Mouse (Mus musculus) heart, adult 2 months (tissue): ENCODE measurements around the gene D10Jhu81e. TPM values are rescaled to one million over a fixed set of nuclear protein-coding genes. Genes with fewer than 3 reads are reported as not detected.

Experiments
- DNase-seq, 2 experiments: peaks; one replicate each; pipeline ENCODE4 v3.0.0; 2021
- H3K27ac ChIP-seq: fragments of 200-600 bp; 2 replicates; pipeline ENCODE4 v1.8.1; 2022
- H3K27me3 ChIP-seq: fragments of 200-500 bp; 2 replicates; pipeline ENCODE4 v1.6.1; 2012; ENCODE audit warnings: mild to moderate bottlenecking, low read length, inconsistent platforms, mixed read lengths; ENCODE audit not compliant: control insufficient read depth, insufficient read depth
- H3K36me3 ChIP-seq: fragments of 200-500 bp; 2 replicates; pipeline ENCODE4 v1.6.1; 2012; ENCODE audit warnings: low read length, inconsistent platforms; ENCODE audit not compliant: control insufficient read depth, insufficient read depth
- H3K4me1 ChIP-seq: fragments of 200-500 bp; 2 replicates; pipeline ENCODE4 v1.6.1; 2011; ENCODE audit warnings: low read length; ENCODE audit not compliant: control insufficient read depth, insufficient read depth
- H3K4me3 ChIP-seq: fragments of 200-600 bp; 2 replicates; pipeline ENCODE4 v1.8.1; 2022
- H3K79me2 ChIP-seq: fragments of 200-500 bp; replicated peaks from 2 replicates; pipeline ENCODE4 v1.6.1; 2012; ENCODE audit warnings: mild to moderate bottlenecking, inconsistent platforms, low read length, moderate library complexity, mixed read lengths; ENCODE audit not compliant: control insufficient read depth, insufficient read depth
- H3K9ac ChIP-seq: fragments of 200-500 bp; 2 replicates; pipeline ENCODE4 v1.6.1; 2012; ENCODE audit warnings: low read depth, mild to moderate bottlenecking, control low read depth, inconsistent platforms, low read length, mixed read lengths
- CTCF ChIP-seq: fragments of 200-600 bp; IDR thresholded peaks from 2 replicates; pipeline ENCODE4 v1.8.1; 2022; ENCODE audit warnings: antibody characterized with exemption, mild to moderate bottlenecking, moderate library complexity
- EP300 ChIP-seq: fragments of 200-500 bp; IDR thresholded peaks from 2 replicates; pipeline ENCODE4 v1.6.1; 2011; ENCODE audit warnings: low read depth, low read length, control low read depth; ENCODE audit not compliant: insufficient read depth
- POLR2A ChIP-seq: fragments of 200-500 bp; IDR thresholded peaks from 2 replicates; pipeline ENCODE4 v1.6.1; 2011; ENCODE audit warnings: mild to moderate bottlenecking, low read depth, low read length, control low read depth; ENCODE audit not compliant: insufficient read depth
- WGBS: fragments of 180-500 bp; shearing (Covaris S2); methylation state at CpG from one replicate; pipeline ENCODE4 v1.1.7; 2018; 5-methylcytosine and 5-hydroxymethylcytosine counted together
- intact Hi-C: fragments of 180-260 bp; cut with DNase I; formaldehyde crosslinking; loops from one replicate; pipeline ENCODE4 v1.15.1; 2025
- polyA plus RNA-seq: library from polyadenylated mRNA; depleted of rRNA; stranded (reverse); fragments of >200 nt; gene quantifications from 2 replicates; pipeline ENCODE4 v1.2.3, GENCODE M21; 2012
- total RNA-seq, 2 experiments: library from RNA; stranded (reverse); gene quantifications; 2 replicates each; pipeline ENCODE4 v1.2.3; 2021

Gene D10Jhu81e
- total and polyA plus RNA-seq, 3 experiments, result 410 to 639 (median 552) TPM

DNA sequence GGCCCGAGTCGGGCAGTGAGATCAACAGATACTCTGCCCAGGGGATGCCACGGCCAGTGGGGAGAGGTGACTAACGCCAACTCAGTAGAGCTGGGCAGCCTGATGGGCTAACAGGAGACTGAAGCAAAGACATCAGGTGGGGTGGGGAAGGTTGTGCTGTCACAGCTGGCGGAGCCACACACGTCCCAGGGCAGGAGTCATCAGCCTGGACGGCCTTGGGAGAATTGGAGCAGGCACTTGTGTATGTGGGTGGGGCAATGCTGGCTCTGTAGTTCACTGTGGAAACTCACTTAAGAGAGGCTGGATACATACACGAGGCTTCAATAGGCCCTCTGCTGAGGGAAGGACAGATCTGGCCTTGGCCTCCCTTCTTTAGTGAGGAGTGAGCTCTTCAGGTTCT is 8.5 kb downstream of the D10Jhu81e start:
- no peak for TF ChIP-seq EP300
- no peak for TF ChIP-seq CTCF
- no peak for TF ChIP-seq POLR2A
- H3K27me3 ChIP-seq, result no peaks in the 10 kb centered on the region
- intact Hi-C loops, result no loop called here
- WGBS, result 81% methylated on average over 8 of the region's 8 CpGs
- no peak overlapping the region for H3K9ac ChIP-seq
- H3K79me2 ChIP-seq, result no peaks in the 10 kb centered on the region
- H3K4me1 ChIP-seq, result peaks cover 7% of the 10 kb centered on the region
- no peaks in the 10 kb centered on the region for H3K36me3 ChIP-seq
- no peak overlapping the region for H3K4me3 ChIP-seq
- no peak overlapping the region for H3K27ac ChIP-seq
- no peak for DNase-seq

DNA sequence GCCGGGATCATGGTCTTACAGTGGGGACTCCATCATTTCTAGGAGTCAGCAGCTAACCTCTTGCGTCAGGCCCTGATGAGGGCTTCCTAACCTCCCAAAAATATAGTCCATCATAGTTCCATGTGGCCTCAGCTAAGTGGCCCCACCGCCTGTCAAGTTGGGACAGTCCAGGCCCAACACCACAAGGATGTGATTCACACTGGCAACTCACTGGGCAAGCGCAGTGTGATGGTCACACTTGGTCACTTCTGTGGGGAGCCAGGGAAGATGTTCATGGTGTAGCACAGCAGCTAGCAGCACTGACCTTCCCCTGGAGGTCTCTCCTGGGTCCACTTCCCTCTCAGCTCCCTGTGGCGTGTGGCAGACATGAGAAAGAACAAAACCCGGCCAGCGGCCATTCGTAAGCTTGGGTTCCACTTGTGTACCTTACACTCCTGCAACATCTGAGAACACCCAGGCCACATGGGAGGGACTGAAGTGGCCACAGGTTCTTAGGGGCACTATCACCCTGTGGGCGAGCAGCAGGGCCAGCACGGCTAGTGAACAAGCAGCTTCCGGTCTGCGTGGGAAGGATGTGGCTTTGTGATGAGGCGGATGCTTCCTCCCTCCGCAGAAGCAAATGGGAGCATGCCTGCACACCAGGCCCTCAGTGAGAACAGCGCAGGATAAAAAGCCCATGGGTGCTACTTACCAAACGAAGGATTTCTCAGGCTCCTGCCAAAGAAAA is 9.1 kb downstream of the D10Jhu81e start:
- Histone ChIP-seq H3K36me3 (no peaks in the 10 kb centered on the region), H3K4me3 (no peak overlapping the region), H3K27me3 (no peaks in the 10 kb centered on the region), H3K4me1 (peaks cover 7% of the 10 kb centered on the region), H3K27ac (no peak overlapping the region; the same call in 1 of the 2 replicates), H3K9ac (no peak overlapping the region), H3K79me2 (no peaks in the 10 kb centered on the region)
- TF ChIP-seq CTCF, result no peak
- no peak for TF ChIP-seq POLR2A
- TF ChIP-seq EP300, result no peak
- peak in 1 of 2 experiments; percentile 59 for DNase-seq
- intact Hi-C loops, result loop anchor here (1.0 kb wide), 3 partner anchors 91 to 176 kb away; partner anchors contain the start of gene Icosl
- WGBS, result 76% methylated on average over 16 of the region's 16 CpGs

DNA sequence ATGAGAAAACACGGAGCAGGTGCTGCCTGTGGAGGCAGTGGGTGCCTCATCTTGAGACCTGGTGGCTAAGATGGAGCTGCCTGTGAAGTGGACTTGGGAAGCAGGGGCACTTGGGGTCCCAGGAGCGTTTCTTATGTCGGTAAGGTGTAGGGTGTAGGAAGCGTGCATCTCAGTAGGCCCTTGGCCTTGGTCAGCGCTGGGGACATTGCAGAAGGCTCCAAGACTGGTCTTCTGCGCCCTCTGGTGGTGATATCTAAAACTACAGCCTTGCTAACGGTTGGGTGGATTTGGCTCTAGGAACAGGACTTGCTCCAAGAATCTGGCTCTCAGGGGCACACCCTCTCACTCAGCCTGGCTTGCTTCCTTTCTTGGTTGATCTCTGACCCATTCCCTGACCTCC is 9.7 kb downstream of the D10Jhu81e start:
- peak overlapping the region; percentile 4; the same call in 1 of the 2 replicates for H3K27ac ChIP-seq
- no peaks in the 10 kb centered on the region for H3K27me3 ChIP-seq
- DNase-seq, result peak; percentile 84 to 89
- TF ChIP-seq EP300 (peak; percentile 95), CTCF (peak; percentile 99), POLR2A (peak; percentile 53; the same call in 1 of the 2 replicates)
- intact Hi-C loops, result loop anchor here (1.0 kb wide), 3 partner anchors 91 to 176 kb away; partner anchors contain the start of gene Icosl
- no peaks in the 10 kb centered on the region for H3K79me2 ChIP-seq
- WGBS, result 4% methylated on average over 7 of the region's 7 CpGs
- no peaks in the 10 kb centered on the region for H3K36me3 ChIP-seq
- no peak overlapping the region; the same call in 1 of the 2 replicates for H3K4me3 ChIP-seq
- H3K4me1 ChIP-seq, result peaks cover 7% of the 10 kb centered on the region
- no peak overlapping the region for H3K9ac ChIP-seq

DNA sequence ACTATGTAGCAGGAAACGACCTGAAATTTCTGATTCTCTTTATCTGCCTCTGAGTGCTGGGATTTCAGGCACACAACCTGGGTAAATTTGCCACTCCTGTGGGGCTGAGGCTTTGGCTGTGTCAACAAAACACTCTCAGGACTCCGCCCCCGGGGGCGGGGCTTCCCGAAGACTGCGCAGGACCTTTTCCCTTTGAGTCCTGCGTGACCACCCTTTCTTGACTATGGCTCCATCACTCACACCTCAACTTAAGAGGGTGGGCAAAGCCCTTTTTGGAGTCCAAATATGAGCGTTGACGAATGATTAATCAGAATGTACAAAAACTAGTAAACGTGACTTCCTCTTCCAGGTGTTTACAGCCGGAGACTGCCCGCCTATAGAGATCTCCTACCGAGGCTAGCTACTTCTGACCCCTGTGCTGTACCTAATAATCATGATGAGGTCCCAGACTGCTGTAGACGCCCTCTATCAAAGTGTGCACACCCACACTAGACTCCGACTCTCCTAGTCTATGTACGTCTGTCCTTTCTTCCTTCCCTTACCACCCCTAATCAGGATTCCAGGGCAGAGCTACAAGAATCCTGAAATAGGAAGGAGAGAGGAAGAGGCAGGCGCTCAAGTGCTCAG is 10.2 kb downstream of the D10Jhu81e start:
- H3K79me2 ChIP-seq, result no peaks in the 10 kb centered on the region
- H3K27me3 ChIP-seq, result no peaks in the 10 kb centered on the region
- peak; percentile 78 to 80 for DNase-seq
- H3K27ac ChIP-seq, result peak overlapping the region; percentile 4; the same call in 1 of the 2 replicates
- H3K4me1 ChIP-seq, result peaks cover 7% of the 10 kb centered on the region
- peak overlapping the region; percentile 0; the same call in 1 of the 2 replicates for H3K4me3 ChIP-seq
- WGBS, result 17% methylated on average over 17 of the region's 17 CpGs
- no peaks in the 10 kb centered on the region for H3K36me3 ChIP-seq
- TF ChIP-seq CTCF, result no peak
- TF ChIP-seq EP300, result no peak
- no peak for TF ChIP-seq POLR2A
- intact Hi-C loops, result no loop called here
- 0 out of 2 replicates have a peak overlapping the region, but pooled peaks have one; percentile 19 for H3K9ac ChIP-seq

DNA sequence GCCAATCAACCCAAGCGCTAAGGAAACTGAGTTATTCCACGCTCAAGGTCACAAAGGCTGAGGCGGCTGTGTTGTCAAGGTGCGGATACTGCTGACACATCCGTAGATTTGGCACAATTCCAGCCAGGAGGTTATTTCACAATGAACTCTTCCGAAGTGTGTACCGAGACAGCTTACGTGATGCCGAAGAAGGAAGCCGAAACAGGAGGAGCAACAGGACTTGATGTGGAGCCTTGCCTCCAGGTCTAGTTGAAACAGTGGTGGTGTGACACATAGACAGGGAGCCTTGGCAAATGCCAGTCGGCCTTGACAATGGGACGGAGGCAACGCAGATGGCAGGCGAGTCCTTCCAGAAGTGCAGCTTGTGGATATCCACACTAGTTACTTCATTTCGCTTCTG is 11.5 kb downstream of the D10Jhu81e start:
- H3K4me1 ChIP-seq, result peaks cover 5% of the 10 kb centered on the region
- no peak for DNase-seq
- H3K9ac ChIP-seq, result no peak overlapping the region
- H3K27ac ChIP-seq, result no peak overlapping the region
- H3K36me3 ChIP-seq, result no peaks in the 10 kb centered on the region
- no peak for TF ChIP-seq CTCF
- no peaks in the 10 kb centered on the region for H3K79me2 ChIP-seq
- H3K27me3 ChIP-seq, result no peaks in the 10 kb centered on the region
- intact Hi-C loops, result no loop called here
- no peak overlapping the region for H3K4me3 ChIP-seq
- 67% methylated on average over 15 of the region's 15 CpGs for WGBS

DNA sequence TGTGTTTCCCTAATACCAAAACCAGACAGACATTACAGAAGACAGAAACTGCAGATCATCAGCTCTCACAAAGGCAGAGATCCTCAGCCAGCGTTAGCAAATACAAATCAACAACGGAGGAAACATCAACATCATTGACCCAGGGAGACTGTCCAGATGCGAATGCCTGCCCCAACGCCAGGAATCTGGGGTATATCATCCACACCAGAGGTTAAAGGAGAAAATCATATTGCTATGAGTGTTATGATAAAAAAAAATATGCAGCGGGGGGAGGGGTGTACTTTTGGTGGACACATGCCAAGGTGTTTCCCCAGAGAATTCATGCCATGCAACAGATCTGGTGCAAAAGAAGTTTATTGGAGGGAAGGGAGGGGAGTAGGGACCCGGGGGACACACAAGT is 12.7 kb downstream of the D10Jhu81e start:
- WGBS, result 59% methylated on average over 6 of the region's 6 CpGs

More for the DNA sequence above, 12.7 kb downstream of the D10Jhu81e start:
- no peak for DNase-seq
- H3K4me3 ChIP-seq, result no peak overlapping the region
- TF ChIP-seq EP300 (no peak), CTCF (no peak), POLR2A (no peak)
- no peak overlapping the region for H3K9ac ChIP-seq
- no peaks in the 10 kb centered on the region for H3K27me3 ChIP-seq
- intact Hi-C loops, result no loop called here
- H3K79me2 ChIP-seq, result no peaks in the 10 kb centered on the region
- H3K36me3 ChIP-seq, result no peaks in the 10 kb centered on the region
- H3K4me1 ChIP-seq, result peaks cover 5% of the 10 kb centered on the region
- no peak overlapping the region for H3K27ac ChIP-seq
